Mouse (Mus musculus): ENCODE data around the gene 4931428L18Rik. TPM values are rescaled to one million over a fixed set of nuclear protein-coding genes. Genes with fewer than 3 reads are reported as not detected.

Gene 4931428L18Rik
- polyA plus RNA-seq (2015; fragmentation: Illumina TruSeq; extraction: RNeasy Lipid Tissue Mini Kit (QIAGEN cat#74804); ENCODE audit: insufficient read depth, low replicate concordance) = not detected

DNA sequence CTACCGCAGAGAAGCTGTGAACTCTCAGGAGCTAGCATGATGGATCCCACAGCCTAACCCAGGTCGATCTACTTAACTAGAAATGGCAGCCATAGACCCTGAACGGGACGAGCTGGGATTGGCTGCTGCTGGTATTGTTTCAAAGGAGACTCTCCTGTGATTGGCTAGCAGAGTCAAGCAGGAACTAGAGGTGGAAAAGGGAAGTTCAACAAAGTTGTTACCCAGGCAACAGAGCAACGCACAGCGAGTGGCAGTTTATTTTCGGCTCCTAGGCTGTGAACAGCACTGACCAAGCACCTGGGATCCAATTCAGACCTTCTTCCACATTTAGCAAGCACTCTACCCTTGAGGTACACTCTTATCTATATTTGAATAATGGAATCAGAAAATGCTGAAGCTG is at the start of gene 4931428L18Rik, which contains the start of gene Pih1d3:
4931428L18Rik (minus strand) TSS at position 121 of the 400 bp plus-strand sequence.
Pih1d3 (plus strand) TSS at position 275 of the 400 bp plus-strand sequence.

DNA sequence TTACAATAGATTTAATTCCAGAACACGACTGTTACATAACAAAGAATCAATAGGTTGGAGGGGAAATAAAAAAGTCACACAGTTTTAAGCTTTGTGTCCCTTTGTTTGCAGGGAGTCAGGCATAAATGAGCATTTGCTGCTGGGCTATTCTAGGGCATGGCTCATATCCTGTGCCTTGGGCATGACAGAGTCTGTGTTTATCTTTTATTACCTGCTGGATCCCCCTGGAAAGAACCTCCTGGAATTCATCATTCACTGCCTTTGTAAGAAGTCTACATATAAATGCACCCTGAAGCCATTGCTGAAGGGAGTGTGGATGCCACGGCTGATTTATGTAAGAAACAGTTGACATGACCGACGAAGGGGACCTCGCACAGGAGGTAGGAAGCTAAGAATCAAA is 46.4 kb downstream of the 4931428L18Rik start, which contains the start of gene Lgsn:
Lgsn (plus strand) TSS at position 301 of the 400 bp plus-strand sequence.

DNA sequence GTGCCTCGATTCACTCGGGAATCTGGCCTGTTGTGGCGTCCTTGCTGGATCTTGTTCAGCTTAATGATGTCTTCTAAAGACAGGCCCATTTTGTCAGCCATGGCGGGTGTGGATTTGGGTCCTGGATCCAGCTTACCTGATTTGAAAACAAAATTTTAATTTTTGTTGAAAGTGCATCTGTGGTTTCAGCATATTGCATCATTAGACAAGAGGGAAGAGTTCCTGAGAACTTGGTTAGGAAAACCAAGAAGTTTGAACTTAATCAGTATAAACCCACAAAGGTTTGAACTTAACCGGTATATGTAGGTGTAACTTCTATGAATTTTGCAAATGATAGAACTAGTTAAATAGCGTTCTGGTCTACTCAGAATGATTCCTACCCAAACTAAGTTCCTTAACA is 244.6 kb downstream of the 4931428L18Rik start, which contains the start of gene AC153137.1:
AC153137.1 (minus strand) TSS at position 101 of the 400 bp plus-strand sequence.

Other genes starting within 250 kb of the 4931428L18Rik start
- gene AC153137.1, start 244.7 kb downstream of the 4931428L18Rik start, polyA plus RNA-seq (2015; fragmentation: Illumina TruSeq; extraction: RNeasy Lipid Tissue Mini Kit (QIAGEN cat#74804); ENCODE audit: insufficient read depth, low replicate concordance) = not detected
- gene Lgsn, start 46.3 kb downstream of the 4931428L18Rik start, polyA plus RNA-seq (2015; fragmentation: Illumina TruSeq; extraction: RNeasy Lipid Tissue Mini Kit (QIAGEN cat#74804); ENCODE audit: insufficient read depth, low replicate concordance) = not detected
- gene Pih1d3, start 154 bp upstream of the 4931428L18Rik start, polyA plus RNA-seq (2015; fragmentation: Illumina TruSeq; extraction: RNeasy Lipid Tissue Mini Kit (QIAGEN cat#74804); ENCODE audit: insufficient read depth, low replicate concordance) = not detected